Comparison of ENCODE assay signal across 19 mouse cellular contexts in genomic region chr16:94350287-94350677, GRCm38 (mm10). TPM values are rescaled to one million over a fixed set of nuclear protein-coding genes. Genes with fewer than 3 reads are reported as not detected.
A peak's percentile ranks its signal among the peaks of the same experiment; 100 is the strongest.
DNase-seq lines count a peak whose midpoint lies in the region; ATAC-seq and TF ChIP-seq lines count a peak whose summit lies in the region.
"Had no signal": no experiment of that assay in that cellular context is flagged by ENCODE, and none has a peak within 500 bp of the region (broad histone marks: within the 10 kb centered on the region; RNA-seq: fewer than 3 reads in every experiment).

No protein-coding gene starts in this region.

- H3K79me2 ChIP-seq in myocyte (ENCODE audit: control insufficient read depth, insufficient read depth): no peaks in the 10 kb centered on the region

- no peak overlapping the region for H3K4me2 ChIP-seq in hindbrain, embryonic 16.5 days (ENCODE audit: low read length)
- H3K4me2 ChIP-seq in hindbrain, embryonic 14.5 days (replicated peaks): no peak overlapping the region
- H3K4me2 ChIP-seq in myocyte (ENCODE audit: low read depth): peak overlapping the region; percentile 59
- H3K4me2 ChIP-seq in midbrain, postnatal 0 days (ENCODE audit: low read depth, low read length, poor library complexity, severe bottlenecking): no peak overlapping the region
- H3K4me2 ChIP-seq: heart, embryonic 13.5 days; neural tube, embryonic 13.5 days had no signal

- H3K9ac ChIP-seq in hindbrain, embryonic 16.5 days (ENCODE audit: low read depth, low read length): peak overlapping the region; percentile 22; the same call in 1 of the 2 replicates
- no peak overlapping the region for H3K9ac ChIP-seq in hindbrain, embryonic 14.5 days
- H3K9ac ChIP-seq in midbrain, postnatal 0 days (replicated peaks; ENCODE audit: low read length, poor library complexity, severe bottlenecking): no peak overlapping the region
- H3K9ac ChIP-seq: heart, embryonic 13.5 days; neural tube, embryonic 13.5 days had no signal

- H3K27me3 ChIP-seq in hindbrain, embryonic 16.5 days (replicated peaks; ENCODE audit: control insufficient read depth, insufficient read depth, low read length): 0 out of 2 replicates have a peak, but pooled peaks cover 3% of the 10 kb centered on the region
- no peaks in the 10 kb centered on the region for H3K27me3 ChIP-seq in hindbrain, embryonic 14.5 days (ENCODE audit: control insufficient read depth, insufficient read depth, low read length)
- no peaks in the 10 kb centered on the region for H3K27me3 ChIP-seq in myocyte (ENCODE audit: control insufficient read depth, insufficient read depth, insufficient read length)
- H3K27me3 ChIP-seq in midbrain, postnatal 0 days (ENCODE audit: insufficient read depth, low read length): no peaks in the 10 kb centered on the region
- H3K27me3 ChIP-seq: heart, embryonic 13.5 days; neural tube, embryonic 13.5 days had no signal

- no peak for TF ChIP-seq CTCF in layer of hippocampus, adult 2 months (conservative IDR thresholded peaks at IDR 0.05)
- no peak for TF ChIP-seq CTCF in midbrain, postnatal 0 days (IDR thresholded peaks at IDR 0.05)

- H3K27ac ChIP-seq in hindbrain, embryonic 16.5 days (ENCODE audit: low read depth, low read length): no peak overlapping the region
- H3K27ac ChIP-seq in hindbrain, embryonic 14.5 days: no peak overlapping the region
- peak overlapping the region; percentile 47; the same call in 1 of the 2 replicates for H3K27ac ChIP-seq in layer of hippocampus, adult 2 months
- H3K27ac ChIP-seq in midbrain, postnatal 0 days (ENCODE audit: low read depth, low read length): no peak overlapping the region
- H3K27ac ChIP-seq: forebrain, embryonic 10.5 days; heart, embryonic 13.5 days; neural tube, embryonic 13.5 days had no signal

- H3K4me1 ChIP-seq in hindbrain, embryonic 16.5 days (ENCODE audit: control insufficient read depth, insufficient read depth, low read depth, low read length): peaks cover 9% of the 10 kb centered on the region
- peaks cover 11% of the 10 kb centered on the region; the same call in 1 of the 2 replicates for H3K4me1 ChIP-seq in hindbrain, embryonic 14.5 days (replicated peaks; ENCODE audit: control insufficient read depth, insufficient read depth, low read length)
- H3K4me1 ChIP-seq in midbrain, postnatal 0 days (ENCODE audit: insufficient read depth, low read length): no peaks in the 10 kb centered on the region

- H3K4me3 ChIP-seq in hindbrain, embryonic 16.5 days (ENCODE audit: low read length): no peak overlapping the region
- no peak overlapping the region for H3K4me3 ChIP-seq in hindbrain, embryonic 14.5 days (replicated peaks; ENCODE audit: low read length)
- no peak overlapping the region for H3K4me3 ChIP-seq in layer of hippocampus, adult 2 months
- no peak overlapping the region for H3K4me3 ChIP-seq in myocyte
- no peak overlapping the region for H3K4me3 ChIP-seq in midbrain, postnatal 0 days (ENCODE audit: low read depth, low read length)
- H3K4me3 ChIP-seq: forebrain, embryonic 10.5 days; heart, embryonic 13.5 days; neural tube, embryonic 13.5 days had no signal

- no peaks in the 10 kb centered on the region for H3K9me3 ChIP-seq in hindbrain, embryonic 16.5 days (ENCODE audit: control insufficient read depth, low read length)
- no peaks in the 10 kb centered on the region for H3K9me3 ChIP-seq in hindbrain, embryonic 14.5 days (ENCODE audit: control insufficient read depth, low read length)
- H3K9me3 ChIP-seq in midbrain, postnatal 0 days (ENCODE audit: low read length): no peaks in the 10 kb centered on the region
- H3K9me3 ChIP-seq: forebrain, embryonic 10.5 days; heart, embryonic 13.5 days; neural tube, embryonic 13.5 days had no signal

- no peaks in the 10 kb centered on the region for H3K36me3 ChIP-seq in hindbrain, embryonic 16.5 days (ENCODE audit: control insufficient read depth, insufficient read depth, low read length)
- no peaks in the 10 kb centered on the region for H3K36me3 ChIP-seq in hindbrain, embryonic 14.5 days (replicated peaks; ENCODE audit: control insufficient read depth, insufficient read depth)
- no peaks in the 10 kb centered on the region for H3K36me3 ChIP-seq in myocyte (ENCODE audit: control insufficient read depth, insufficient read depth)
- H3K36me3 ChIP-seq in midbrain, postnatal 0 days (ENCODE audit: insufficient read depth, low read length): no peaks in the 10 kb centered on the region
- H3K36me3 ChIP-seq: forebrain, embryonic 10.5 days; heart, embryonic 13.5 days; neural tube, embryonic 13.5 days had no signal

- H3ac ChIP-seq in myocyte (ENCODE audit: control insufficient read depth, insufficient read length): no peak overlapping the region

- ATAC-seq in hindbrain, embryonic 16.5 days: no peak
- ATAC-seq in hindbrain, embryonic 14.5 days (ENCODE audit: low FRiP score): no peak
- no peak for ATAC-seq in midbrain, postnatal 0 days (ENCODE audit: low FRiP score)

- 63% methylated on average over 10 of the region's 10 CpGs for WGBS in hindbrain, embryonic 16.5 days
- 68% methylated on average over 10 of the region's 10 CpGs for WGBS in hindbrain, embryonic 14.5 days
- WGBS in midbrain, postnatal 0 days: 71% methylated on average over 10 of the region's 10 CpGs

- TF ChIP-seq POLR2A in myocyte (IDR thresholded peaks at IDR 0.05; ENCODE audit: insufficient read length, low read depth): no peak

- DNase-seq in hindbrain, embryonic 14.5 days (ENCODE audit: low spot score): no peak
- no peak for DNase-seq in layer of hippocampus, adult 2 months (ENCODE audit: low spot score in 2 of 2)
- DNase-seq in layer of hippocampus, adult 9-11 months: no peak
- DNase-seq in MN1 (ENCODE audit: low spot score): peak; percentile 33
- DNase-seq in midbrain, postnatal 0 days (ENCODE audit: low spot score): no peak
- DNase-seq: adrenal gland, postnatal 14 days; cerebellum, adult 2 months; cerebellum, postnatal 36 days; embryo, embryonic 11 days; gastrocnemius, postnatal 14 days; heart, adult 18-20 months; heart, postnatal 14 days; lung, postnatal 4 days had no signal

TF ChIP-seq in myocyte, 11 proteins besides CTCF, POLR2A, EP300 and RAD21:
- no peak for TF ChIP-seq REST (IDR thresholded peaks at IDR 0.05; ENCODE audit: insufficient read depth, insufficient read length)
- TF ChIP-seq MYOG (IDR thresholded peaks at IDR 0.05; ENCODE audit: control insufficient read depth in 1 of 3, insufficient read depth in 1 of 3, insufficient read length in 2 of 3, low read depth in 2 of 3): no peak
- no peak for TF ChIP-seq MAX (IDR thresholded peaks at IDR 0.05; ENCODE audit: low read depth)
- no peak for TF ChIP-seq TCF12 (IDR thresholded peaks at IDR 0.05; ENCODE audit: insufficient read depth, poor library complexity, severe bottlenecking)
- TF ChIP-seq USF1 (IDR thresholded peaks at IDR 0.05; ENCODE audit: low read depth): no peak
- no peak for TF ChIP-seq SRF (IDR thresholded peaks at IDR 0.05; ENCODE audit: control insufficient read depth, insufficient read length, low read depth)
- no peak for TF ChIP-seq POLR2AphosphoS2 (IDR thresholded peaks at IDR 0.05; ENCODE audit: insufficient read length, low read depth)
- TF ChIP-seq MYOD1 (IDR thresholded peaks at IDR 0.05; ENCODE audit: control insufficient read depth in 1 of 3, insufficient read length in 2 of 3, low read depth in 2 of 3): no peak
TF ChIP-seq in myocyte: peak in this region for 0.

RNA-seq across cellular contexts. Expression of gene Ttc3, which starts 20.1 kb away (rescaled TPM):
- polyA plus RNA-seq in hindbrain, embryonic 16.5 days (2015; fragmentation: Nextera tagmentation; extraction: Ambion mirVana): 889 and 920 TPM in 2 replicates
- polyA plus RNA-seq in hindbrain, embryonic 14.5 days (2014; fragmentation: Nextera tagmentation; extraction: Ambion mirVana): 1,054 and 1,085 TPM in 2 replicates
- 100 to 1,000 TPM; 794 to 837 TPM for total RNA-seq in layer of hippocampus, adult 2 months (2021)
- 25.0 TPM for polyA plus RNA-seq in myocyte (2012; fragmentation: generic; extraction: Trizol)
- 1,211 and 1,370 TPM in 2 replicates for total RNA-seq in midbrain, postnatal 0 days (2014; rRNA removed)
- 1,107 and 1,271 TPM in 2 replicates for polyA plus RNA-seq in midbrain, postnatal 0 days (2015; fragmentation: Nextera tagmentation; extraction: Ambion mirVana)

RNA-seq across cellular contexts. Expression of gene Pigp, which starts 21.4 kb away (rescaled TPM):
- polyA plus RNA-seq in hindbrain, embryonic 16.5 days (2015; fragmentation: Nextera tagmentation; extraction: Ambion mirVana): 108 and 122 TPM in 2 replicates
- 88.4 and 103 TPM in 2 replicates for polyA plus RNA-seq in hindbrain, embryonic 14.5 days (2014; fragmentation: Nextera tagmentation; extraction: Ambion mirVana)
- 10 to 100 TPM; 39.8 to 42.8 TPM for total RNA-seq in layer of hippocampus, adult 2 months (2021)
- 63.2 TPM for polyA plus RNA-seq in myocyte (2012; fragmentation: generic; extraction: Trizol)
- 92.0 and 114 TPM in 2 replicates for total RNA-seq in midbrain, postnatal 0 days (2014; rRNA removed)
- polyA plus RNA-seq in midbrain, postnatal 0 days (2015; fragmentation: Nextera tagmentation; extraction: Ambion mirVana): 143 and 148 TPM in 2 replicates

RNA-seq across cellular contexts. Expression of gene Ripply3, which starts 22.1 kb away (rescaled TPM):
- 0.84 and 1.3 TPM in 2 replicates for polyA plus RNA-seq in hindbrain, embryonic 16.5 days (2015; fragmentation: Nextera tagmentation; extraction: Ambion mirVana)
- polyA plus RNA-seq in hindbrain, embryonic 14.5 days (2014; fragmentation: Nextera tagmentation; extraction: Ambion mirVana): 0.76 and 1.3 TPM in 2 replicates
- under 1 TPM in 1 of 2 experiments, not detected in 1; 0.29 TPM for total RNA-seq in layer of hippocampus, adult 2 months (2021)
- polyA plus RNA-seq in myocyte (2012; fragmentation: generic; extraction: Trizol): 0.08 TPM
- 0.38 TPM in 1 of 2 replicates, not detected in the other for total RNA-seq in midbrain, postnatal 0 days (2014; rRNA removed)
- polyA plus RNA-seq in midbrain, postnatal 0 days (2015; fragmentation: Nextera tagmentation; extraction: Ambion mirVana): 0.20 and 0.60 TPM in 2 replicates
- total RNA-seq: layer of hippocampus, postnatal 14 days had no signal

RNA-seq across cellular contexts. Expression of gene Hlcs, which starts 36.9 kb away (rescaled TPM):
- polyA plus RNA-seq in hindbrain, embryonic 16.5 days (2015; fragmentation: Nextera tagmentation; extraction: Ambion mirVana): 7.9 and 8.3 TPM in 2 replicates
- polyA plus RNA-seq in hindbrain, embryonic 14.5 days (2014; fragmentation: Nextera tagmentation; extraction: Ambion mirVana): 6.7 and 7.7 TPM in 2 replicates
- total RNA-seq in layer of hippocampus, adult 2 months (2021): 10 to 100 TPM; 14.0 to 15.2 TPM
- 3.2 TPM for polyA plus RNA-seq in myocyte (2012; fragmentation: generic; extraction: Trizol)
- 9.4 and 10.0 TPM in 2 replicates for total RNA-seq in midbrain, postnatal 0 days (2014; rRNA removed)
- 6.0 and 7.8 TPM in 2 replicates for polyA plus RNA-seq in midbrain, postnatal 0 days (2015; fragmentation: Nextera tagmentation; extraction: Ambion mirVana)

Comparison
In these comparisons a context has a peak if more than half of its experiments do, and no peak if none do; other contexts are left out.
1. RNA of gene Ttc3, which starts 20.1 kb away (polyA plus RNA-seq): 1,107 to 1,271 TPM in midbrain, postnatal 0 days, 1,054 to 1,085 TPM in hindbrain, embryonic 14.5 days and 889 to 920 TPM in hindbrain, embryonic 16.5 days; 25.0 TPM in myocyte (single experiment); every median in the first group is over 10 times any median in the second.